Mouse (Mus musculus) midbrain, embryonic 15.5 days (tissue): Measurements from ENCODE around the gene St8sia1. TPM values are rescaled to one million over a fixed set of nuclear protein-coding genes. Genes with fewer than 3 reads are reported as not detected.

Source experiments
- ATAC-seq: fragments of 200-750 bp; cut with Nextera tagmentation; replicated peaks from 2 replicates; pipeline ENCODE4 v1.8.0; 2017; ENCODE audit warnings: moderate TSS enrichment
- H3K27ac ChIP-seq: fragments of 300-500 bp; sonication (generic); 2 replicates; pipeline ENCODE4 v1.5.1; 2015; ENCODE audit warnings: mild to moderate bottlenecking, inconsistent platforms
- H3K27me3 ChIP-seq: fragments of 300-500 bp; sonication (generic); replicated peaks from 2 replicates; pipeline ENCODE4 v1.6.1; 2015; ENCODE audit warnings: inconsistent platforms
- H3K36me3 ChIP-seq: fragments of 300-500 bp; sonication (generic); replicated peaks from 2 replicates; pipeline ENCODE4 v1.6.1; 2015; ENCODE audit warnings: inconsistent platforms
- H3K4me1 ChIP-seq: fragments of 300-500 bp; sonication (generic); 2 replicates; pipeline ENCODE4 v1.6.1; 2015; ENCODE audit warnings: inconsistent platforms
- H3K4me2 ChIP-seq: fragments of 300-500 bp; sonication (generic); 2 replicates; pipeline ENCODE4 v1.6.1; 2015; ENCODE audit warnings: inconsistent platforms, mild to moderate bottlenecking, moderate library complexity
- H3K4me3 ChIP-seq: fragments of 300-500 bp; sonication (generic); 2 replicates; pipeline ENCODE4 v1.5.1; 2015; ENCODE audit warnings: mild to moderate bottlenecking, inconsistent platforms
- H3K9ac ChIP-seq: fragments of 300-500 bp; sonication (generic); 2 replicates; pipeline ENCODE4 v1.6.1; 2015; ENCODE audit warnings: mild to moderate bottlenecking, inconsistent platforms
- H3K9me3 ChIP-seq: fragments of 300-500 bp; sonication (generic); 2 replicates; pipeline ENCODE4 v1.6.1; 2016; ENCODE audit warnings: inconsistent platforms
- WGBS: fragments of 180-500 bp; shearing (Covaris S2); methylation state at CpG from one replicate; pipeline ENCODE4 v1.1.7; 2015; ENCODE audit warnings: mixed read lengths; 5-methylcytosine and 5-hydroxymethylcytosine counted together
- polyA plus RNA-seq: library from polyadenylated mRNA; unstranded; fragments of >200 nt; fragmentation: Nextera tagmentation; extraction: Ambion mirVana; gene quantifications from 2 replicates; pipeline ENCODE4 v1.2.1, GENCODE M21; 2015

St8sia1 gene
- polyA plus RNA-seq, 1 experiment from 2014 or later = 8.8 TPM

- no peak for ATAC-seq
- Histone ChIP-seq H3K9me3 (no peaks in the 10 kb centered on the region), H3K27me3 (no peaks in the 10 kb centered on the region), H3K27ac (no peak overlapping the region), H3K4me3 (no peak overlapping the region), H3K9ac (no peak overlapping the region), H3K4me1 (peaks cover 3% of the 10 kb centered on the region; the same call in 1 of the 2 replicates), H3K4me2 (no peak overlapping the region), H3K36me3 (no peaks in the 10 kb centered on the region)
These were observed 26.2 kb downstream of the St8sia1 start for GRCm38 (mm10) chr6:142938074-142938473.

- no peak overlapping the region for H3K4me3 ChIP-seq
- H3K27ac ChIP-seq = no peak overlapping the region
- no peaks in the 10 kb centered on the region for H3K27me3 ChIP-seq
- ATAC-seq = no peak
- H3K4me2 ChIP-seq = no peak overlapping the region
- H3K9me3 ChIP-seq = no peaks in the 10 kb centered on the region
- H3K36me3 ChIP-seq = no peaks in the 10 kb centered on the region
- 0 out of 2 replicates have a peak, but pooled peaks cover 3% of the 10 kb centered on the region for H3K4me1 ChIP-seq
- no peak overlapping the region for H3K9ac ChIP-seq
- WGBS = 80% methylated on average over 6 of the region's 6 CpGs
These were observed 31.7 kb downstream of the St8sia1 start for GRCm38 (mm10) chr6:142932582-142932981.

GRCm38 (mm10) chr6:142932144-142932543, 32.1 kb downstream of the St8sia1 start:
- no peak for ATAC-seq
- Histone ChIP-seq H3K27ac (no peak overlapping the region), H3K9ac (no peak overlapping the region), H3K4me3 (no peak overlapping the region), H3K9me3 (no peaks in the 10 kb centered on the region), H3K4me1 (0 out of 2 replicates have a peak, but pooled peaks cover 3% of the 10 kb centered on the region), H3K4me2 (no peak overlapping the region), H3K36me3 (no peaks in the 10 kb centered on the region), H3K27me3 (no peaks in the 10 kb centered on the region)
- 80% methylated on average over 9 of the region's 9 CpGs for WGBS

- H3K4me3 ChIP-seq = no peak overlapping the region
- H3K9me3 ChIP-seq = no peaks in the 10 kb centered on the region
- H3K27ac ChIP-seq = 0 out of 2 replicates have a peak overlapping the region, but pooled peaks have one; percentile 32
- H3K4me2 ChIP-seq = no peak overlapping the region
- peaks cover 13% of the 10 kb centered on the region; the same call in 1 of the 2 replicates for H3K4me1 ChIP-seq
- no peak overlapping the region for H3K9ac ChIP-seq
- no peaks in the 10 kb centered on the region for H3K36me3 ChIP-seq
- ATAC-seq = no peak
- WGBS = 79% methylated on average over 16 of the region's 16 CpGs
- no peaks in the 10 kb centered on the region for H3K27me3 ChIP-seq
These were observed 35.5 kb downstream of the St8sia1 start for GRCm38 (mm10) chr6:142928551-142929309.

GRCm38 (mm10) chr6:142926901-142927605, 37.2 kb downstream of the St8sia1 start:
- WGBS = 88% methylated on average over 9 of the region's 9 CpGs
- no peaks in the 10 kb centered on the region for H3K9me3 ChIP-seq
- no peak overlapping the region for H3K27ac ChIP-seq
- no peak overlapping the region for H3K9ac ChIP-seq
- no peaks in the 10 kb centered on the region for H3K36me3 ChIP-seq
- H3K4me1 ChIP-seq = peaks cover 13% of the 10 kb centered on the region; the same call in 1 of the 2 replicates
- ATAC-seq = no peak; the same call in 1 of the 2 replicates
- H3K4me2 ChIP-seq = no peak overlapping the region
- H3K27me3 ChIP-seq = no peaks in the 10 kb centered on the region
- no peak overlapping the region for H3K4me3 ChIP-seq

GRCm38 (mm10) chr6:142925921-142926320, 38.3 kb downstream of the St8sia1 start:
- Histone ChIP-seq H3K9ac (no peak overlapping the region), H3K4me3 (no peak overlapping the region), H3K27ac (no peak overlapping the region), H3K9me3 (no peaks in the 10 kb centered on the region), H3K4me2 (no peak overlapping the region), H3K4me1 (peaks cover 13% of the 10 kb centered on the region; the same call in 1 of the 2 replicates), H3K36me3 (no peaks in the 10 kb centered on the region), H3K27me3 (no peaks in the 10 kb centered on the region)
- WGBS = 38% methylated on average over 5 of the region's 5 CpGs
- ATAC-seq = no peak

- no peaks in the 10 kb centered on the region for H3K36me3 ChIP-seq
- H3K4me2 ChIP-seq = no peak overlapping the region
- H3K4me3 ChIP-seq = no peak overlapping the region
- H3K9me3 ChIP-seq = no peaks in the 10 kb centered on the region
- 91% methylated on average over 3 of the region's 3 CpGs for WGBS
- H3K27ac ChIP-seq = no peak overlapping the region
- no peak for ATAC-seq
- H3K9ac ChIP-seq = no peak overlapping the region
- peaks cover 13% of the 10 kb centered on the region; the same call in 1 of the 2 replicates for H3K4me1 ChIP-seq
- no peaks in the 10 kb centered on the region for H3K27me3 ChIP-seq
These were observed 38.9 kb downstream of the St8sia1 start for GRCm38 (mm10) chr6:142925374-142925773.

GRCm38 (mm10) chr6:142920901-142921300, 43.4 kb downstream of the St8sia1 start:
- Histone ChIP-seq H3K4me3 (no peak overlapping the region), H3K9me3 (no peaks in the 10 kb centered on the region), H3K27me3 (no peaks in the 10 kb centered on the region), H3K27ac (no peak overlapping the region), H3K9ac (no peak overlapping the region), H3K4me1 (peaks cover 1% of the 10 kb centered on the region; the same call in 1 of the 2 replicates), H3K4me2 (no peak overlapping the region), H3K36me3 (no peaks in the 10 kb centered on the region)
- WGBS = 69% methylated on average over 5 of the region's 5 CpGs
- ATAC-seq = no peak

- H3K27ac ChIP-seq = no peak overlapping the region
- 91% methylated on average over 6 of the region's 6 CpGs for WGBS
These were observed 45.6 kb downstream of the St8sia1 start for GRCm38 (mm10) chr6:142918691-142919090.

GRCm38 (mm10) chr6:142917471-142917901, 46.8 kb downstream of the St8sia1 start:
- H3K4me1 ChIP-seq = no peaks in the 10 kb centered on the region
- H3K36me3 ChIP-seq = no peaks in the 10 kb centered on the region
- H3K27me3 ChIP-seq = no peaks in the 10 kb centered on the region
- no peak for ATAC-seq
- H3K4me3 ChIP-seq = no peak overlapping the region
- no peak overlapping the region for H3K9ac ChIP-seq
- 82% methylated on average over 13 of the region's 13 CpGs for WGBS
- H3K27ac ChIP-seq = no peak overlapping the region
- no peaks in the 10 kb centered on the region for H3K9me3 ChIP-seq
- H3K4me2 ChIP-seq = no peak overlapping the region

More at GRCm38 (mm10) chr6:142918691-142919090, 45.6 kb downstream of the St8sia1 start:
- no peaks in the 10 kb centered on the region for H3K9me3 ChIP-seq
- H3K9ac ChIP-seq = no peak overlapping the region
- no peak overlapping the region for H3K4me3 ChIP-seq
- no peaks in the 10 kb centered on the region for H3K27me3 ChIP-seq
- no peak overlapping the region for H3K4me2 ChIP-seq
- ATAC-seq = no peak
- no peaks in the 10 kb centered on the region for H3K4me1 ChIP-seq
- H3K36me3 ChIP-seq = no peaks in the 10 kb centered on the region

- Histone ChIP-seq H3K9me3 (no peaks in the 10 kb centered on the region), H3K27me3 (no peaks in the 10 kb centered on the region), H3K4me2 (no peak overlapping the region), H3K4me1 (no peaks in the 10 kb centered on the region), H3K27ac (no peak overlapping the region), H3K9ac (no peak overlapping the region), H3K36me3 (no peaks in the 10 kb centered on the region), H3K4me3 (no peak overlapping the region)
- 89% methylated on average over 11 of the region's 11 CpGs for WGBS
- no peak for ATAC-seq
These were observed 47.8 kb downstream of the St8sia1 start for GRCm38 (mm10) chr6:142916271-142916941.

- no peak overlapping the region for H3K4me2 ChIP-seq
- no peak overlapping the region for H3K27ac ChIP-seq
- no peak overlapping the region for H3K9ac ChIP-seq
- no peaks in the 10 kb centered on the region for H3K9me3 ChIP-seq
- H3K4me1 ChIP-seq = no peaks in the 10 kb centered on the region
- WGBS = 84% methylated on average over 5 of the region's 5 CpGs
- H3K27me3 ChIP-seq = no peaks in the 10 kb centered on the region
- H3K36me3 ChIP-seq = no peaks in the 10 kb centered on the region
- no peak for ATAC-seq
- H3K4me3 ChIP-seq = no peak overlapping the region
These were observed 48.8 kb downstream of the St8sia1 start for GRCm38 (mm10) chr6:142915464-142915863.
